Mouse (Mus musculus): ENCODE results near the gene Atp2b2.
"Not testable (repeated sequence)": the region's sequence is repeated elsewhere in the genome, so short reads cannot be mapped to it uniquely, and the experiment has no call there.

The Atp2b2 gene

GRCm38 (mm10) chr6:113717541-113717940 is 324.9 kb downstream of the Atp2b2 start:
- DNase-seq (ENCODE audit: low read depth, low spot score): peak; percentile 75

GRCm38 (mm10) chr6:113714797-113715196 is 327.6 kb downstream of the Atp2b2 start:
- no peak for DNase-seq (ENCODE audit: low read depth, low spot score)

- DNase-seq (ENCODE audit: low read depth, low spot score): peak; percentile 52
Measured at GRCm38 (mm10) chr6:113714276-113714675, 328.1 kb downstream of the Atp2b2 start.

GRCm38 (mm10) chr6:113713389-113713788 is 329.0 kb downstream of the Atp2b2 start:
- DNase-seq (ENCODE audit: low read depth, low spot score): not testable (repeated sequence)

DNA sequence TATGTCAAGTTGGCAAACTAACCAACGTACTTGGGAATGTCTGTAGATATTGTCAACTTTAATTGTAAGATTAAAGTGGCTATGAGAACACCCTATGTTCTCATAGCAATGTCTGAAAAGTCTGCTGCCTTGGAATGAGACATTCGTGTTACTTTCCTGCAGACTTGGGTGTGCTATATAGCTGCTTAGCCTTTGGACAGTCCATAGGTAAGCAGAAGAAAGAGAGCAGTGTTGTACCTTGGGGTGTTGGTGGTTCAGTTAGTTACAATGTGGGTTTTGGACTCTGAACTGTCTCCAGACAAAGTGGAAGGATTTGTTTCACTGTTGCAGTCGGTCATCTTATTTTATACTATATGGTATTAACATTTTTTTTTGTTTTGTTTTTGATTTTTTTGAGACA is 329.7 kb downstream of the Atp2b2 start:
- DNase-seq (ENCODE audit: low read depth, low spot score): no peak

DNA sequence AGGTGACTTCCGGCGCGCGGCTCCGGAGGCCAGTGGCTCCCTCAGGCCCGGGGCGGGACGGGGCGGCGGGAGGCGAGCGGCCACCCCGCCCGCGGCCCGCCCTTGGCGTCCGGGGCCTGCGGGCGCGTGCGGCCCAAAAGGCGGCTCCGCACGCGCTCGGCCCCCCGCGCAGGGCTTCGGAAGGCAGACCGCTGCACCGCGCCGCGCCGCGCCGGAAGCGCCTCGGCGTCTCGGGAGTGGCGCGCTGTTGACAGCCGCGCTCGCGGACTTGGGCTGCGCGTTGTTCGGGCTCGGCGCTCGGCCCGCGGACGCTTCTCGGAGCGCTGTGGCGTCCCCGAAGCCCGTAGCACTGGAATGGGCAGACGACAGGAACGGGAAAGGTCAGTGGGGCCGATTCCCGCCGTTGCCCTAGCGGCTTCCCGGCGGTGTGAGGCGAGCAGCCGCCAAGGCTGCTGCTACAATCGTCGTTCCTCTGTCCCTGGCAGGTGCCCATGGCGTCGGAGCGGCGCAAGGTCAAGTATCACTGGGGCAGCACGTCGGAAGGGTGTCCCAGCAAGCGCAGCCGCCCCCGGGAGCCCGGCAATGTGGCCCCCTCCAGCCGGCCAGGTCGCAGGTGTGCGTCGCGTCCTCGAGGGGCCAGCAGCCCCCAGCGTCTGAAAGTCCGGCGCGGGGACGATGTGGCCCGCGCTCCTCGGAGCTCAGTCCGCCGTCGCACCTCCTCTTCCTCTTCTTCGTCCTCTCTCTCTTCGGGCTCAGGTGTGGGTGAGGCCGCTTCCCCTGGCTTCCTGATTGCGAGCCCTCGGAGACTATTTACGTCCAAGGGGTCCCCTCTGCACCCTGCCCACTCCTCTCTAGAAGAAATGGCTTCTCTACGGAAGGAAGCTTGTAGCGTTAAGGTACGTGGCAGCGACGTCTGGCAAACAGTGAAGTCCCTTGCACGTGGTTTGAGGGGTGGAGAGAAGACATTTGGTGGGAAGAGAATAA is 344.9 kb downstream of the Atp2b2 start:
- DNase-seq (ENCODE audit: low read depth, low spot score): peak; percentile 17

DNA sequence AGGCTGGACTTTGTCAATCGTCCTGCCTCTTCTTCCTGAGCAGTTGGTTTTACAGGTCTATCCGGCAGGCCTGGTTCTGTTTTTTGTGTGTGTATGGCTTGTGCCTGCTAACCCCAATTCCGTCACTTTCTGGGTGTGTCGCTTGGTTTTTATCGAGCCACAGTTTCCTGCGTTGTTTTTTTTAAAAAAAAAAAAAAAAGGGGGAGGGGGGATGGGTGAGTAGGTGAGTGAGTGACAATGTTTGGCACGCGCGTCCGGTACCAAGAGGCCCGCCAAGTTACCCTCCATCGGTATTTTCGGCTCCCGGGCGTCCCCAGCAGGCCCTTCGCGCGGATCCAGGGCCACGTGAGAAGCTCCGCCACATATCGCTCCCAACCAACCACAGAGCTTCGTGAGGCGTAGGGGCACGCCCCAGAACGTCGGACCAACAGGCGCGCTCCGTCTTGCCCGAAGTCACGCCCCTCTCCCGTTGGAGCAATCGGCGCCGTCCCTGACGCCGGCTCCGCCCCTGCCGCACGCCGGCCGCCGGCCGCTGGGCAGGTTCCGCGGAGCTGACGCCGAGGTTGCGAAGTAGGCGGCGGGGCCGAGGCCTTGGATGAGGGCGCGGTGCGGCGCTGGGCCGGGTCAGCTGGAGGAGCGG is 345.7 kb downstream of the Atp2b2 start, which contains the start of gene Tatdn2:
TSS of gene Tatdn2 (plus strand) at position 469 of the 640 bp plus-strand sequence.
- DNase-seq (ENCODE audit: low read depth, low spot score): peak; percentile 100

DNA sequence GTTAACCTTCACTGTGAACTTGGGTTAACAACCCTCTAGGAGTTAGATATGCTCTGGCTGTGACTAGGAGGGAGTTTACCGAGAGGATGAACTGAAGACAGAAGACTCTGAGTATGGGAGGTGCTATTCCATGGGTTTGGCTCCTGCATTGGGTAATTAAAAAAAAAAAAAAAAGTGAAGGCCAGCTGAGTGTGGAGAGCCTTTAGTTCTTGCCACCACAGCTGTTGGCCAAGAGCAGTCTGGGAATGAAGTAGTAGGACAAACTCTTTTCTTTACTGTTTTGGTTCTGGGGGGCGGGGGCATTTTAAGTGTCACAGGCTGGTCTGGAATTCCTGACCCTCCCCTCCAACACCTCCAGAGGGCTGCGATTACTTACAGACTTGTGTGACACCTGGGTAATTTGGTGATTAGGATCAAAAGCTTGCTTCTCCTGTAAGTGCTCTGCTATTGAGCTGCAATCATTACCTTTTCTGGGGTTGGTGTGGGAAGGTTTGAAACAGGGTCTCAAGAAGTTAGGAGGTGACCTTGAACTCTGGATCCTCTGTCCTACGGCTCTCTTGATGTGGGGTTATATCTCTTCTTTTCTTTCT is 346.6 kb downstream of the Atp2b2 start:
- DNase-seq (ENCODE audit: low read depth, low spot score): no peak

GRCm38 (mm10) chr6:113695203-113695602 is 347.2 kb downstream of the Atp2b2 start:
- no peak for DNase-seq (ENCODE audit: low read depth, low spot score)
